24 mouse cellular contexts compared by ENCODE assay signal in the genomic region with DNA sequence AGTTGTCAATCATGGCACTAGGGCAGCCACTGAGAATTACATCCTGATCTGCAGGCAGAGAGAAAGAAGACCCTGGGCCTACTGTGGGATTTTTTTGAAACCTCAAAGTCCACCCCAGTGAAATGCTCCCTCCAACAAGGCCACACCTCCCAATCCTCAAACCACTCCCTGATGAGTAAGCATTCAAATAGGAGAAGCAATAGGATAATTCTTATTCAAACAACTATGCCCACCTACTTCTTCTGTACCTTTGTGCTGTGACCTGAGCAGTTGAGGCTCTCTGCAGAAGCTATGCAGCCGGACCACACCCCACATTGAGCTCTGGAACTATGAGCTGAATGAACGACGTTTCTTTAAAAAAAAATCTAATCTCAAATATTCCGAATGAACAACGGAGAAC.
"Had no signal": no experiment of that assay in that cellular context is flagged by ENCODE, and none has a peak within 500 bp of the region (broad histone marks: within the 10 kb centered on the region; RNA-seq: fewer than 3 reads in every experiment).

No protein-coding gene starts in this region.

- H3K4me3 ChIP-seq: heart, adult 2 months; heart, embryonic 13.5 days; heart, embryonic 15.5 days; hindbrain, embryonic 13.5 days; hindbrain, embryonic 15.5 days; kidney, embryonic 15.5 days; layer of hippocampus, adult 2 months; left cerebral cortex, adult 2 months; limb, embryonic 10.5 days; limb, embryonic 12.5 days; liver, embryonic 13.5 days had no signal

- H3K27me3 ChIP-seq: heart, embryonic 13.5 days; heart, embryonic 15.5 days; hindbrain, embryonic 13.5 days; hindbrain, embryonic 15.5 days; kidney, embryonic 15.5 days; liver, embryonic 13.5 days had no signal

- H3K9me3 ChIP-seq: heart, embryonic 13.5 days; heart, embryonic 15.5 days; hindbrain, embryonic 13.5 days; hindbrain, embryonic 15.5 days; kidney, embryonic 15.5 days; limb, embryonic 10.5 days; limb, embryonic 12.5 days; liver, embryonic 13.5 days had no signal

- H3K9ac ChIP-seq: heart, embryonic 13.5 days; heart, embryonic 15.5 days; hindbrain, embryonic 13.5 days; hindbrain, embryonic 15.5 days; kidney, embryonic 15.5 days; limb, embryonic 12.5 days; liver, embryonic 13.5 days had no signal

- DNase-seq: gastrocnemius, postnatal 14 days; gastrocnemius, postnatal 36 days; heart, adult 11 months; heart, adult 2 months; heart, postnatal 14 days; heart, postnatal 36 days; kidney, adult 11 months; kidney, adult 2 months; kidney, adult 9 months; kidney, postnatal 25 days; kidney, postnatal 4 days; liver; liver, embryonic 13.5 days had no signal

- H3K36me3 ChIP-seq: heart, embryonic 13.5 days; heart, embryonic 15.5 days; hindbrain, embryonic 13.5 days; hindbrain, embryonic 15.5 days; kidney, embryonic 15.5 days; limb, embryonic 10.5 days; limb, embryonic 12.5 days; liver, embryonic 13.5 days had no signal

- H3K4me1 ChIP-seq: heart, embryonic 15.5 days; kidney, embryonic 15.5 days; limb, embryonic 10.5 days; liver, embryonic 13.5 days had no signal

- H3K27ac ChIP-seq: heart, adult 2 months; heart, embryonic 13.5 days; heart, embryonic 15.5 days; hindbrain, embryonic 13.5 days; hindbrain, embryonic 15.5 days; hindbrain, postnatal 0 days; kidney, embryonic 15.5 days; kidney, postnatal 0 days; layer of hippocampus, adult 2 months; left cerebral cortex, adult 2 months; limb, embryonic 10.5 days; limb, embryonic 12.5 days; liver, embryonic 13.5 days had no signal
